Mouse (Mus musculus): Measurements from ENCODE around the gene Ctnnbip1. TPM values are rescaled to one million over a fixed set of nuclear protein-coding genes. Genes with fewer than 3 reads are reported as not detected.

The Ctnnbip1 gene
- total RNA-seq, 4 experiments from 2014 or later: 29.0 to 40.0 (median 33.0) TPM

DNA sequence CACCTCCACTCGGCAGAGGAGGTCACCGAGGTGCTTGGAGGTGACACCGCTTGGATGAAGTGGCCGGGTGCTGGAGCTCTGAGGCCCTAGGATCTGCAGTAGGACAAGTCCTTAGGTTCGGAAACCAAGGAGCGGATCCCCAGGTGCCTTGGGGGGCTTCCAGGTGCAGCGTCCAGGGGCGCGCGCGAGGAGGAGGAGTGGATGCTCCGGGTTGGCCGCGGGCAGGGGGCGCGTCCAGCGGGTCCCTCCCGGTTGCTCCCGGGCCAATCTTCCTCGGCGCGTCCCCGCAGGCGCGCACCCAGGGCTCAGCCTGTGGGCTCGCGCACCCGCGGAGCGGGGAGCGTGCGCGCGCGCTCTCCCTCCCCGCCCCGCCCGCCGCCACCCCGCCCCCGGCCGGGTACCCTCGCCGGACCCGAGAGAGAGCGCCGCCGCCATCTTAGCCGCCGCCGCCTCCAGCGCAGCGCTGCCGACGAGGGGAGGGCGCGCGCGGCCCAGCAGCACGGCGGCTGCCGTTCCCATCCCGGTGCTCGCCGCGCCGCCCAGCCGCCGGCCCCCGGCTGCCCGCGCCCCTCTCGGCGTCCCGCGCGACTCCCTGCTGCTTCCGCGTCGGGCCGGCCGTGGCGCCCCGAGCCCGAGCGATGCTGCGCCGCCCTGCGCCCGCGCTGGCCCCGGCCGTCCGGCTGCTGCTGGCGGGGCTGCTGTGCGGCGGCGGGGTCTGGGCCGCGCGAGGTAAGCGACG, 68.2 kb downstream of the Ctnnbip1 start, which contains the start of gene Clstn1:
TSS of gene Clstn1 (plus strand) at position 425 of the 739 bp plus-strand sequence.
- no peak for DNase-seq (ENCODE audit: low spot score in 2 of 2)

DNA sequence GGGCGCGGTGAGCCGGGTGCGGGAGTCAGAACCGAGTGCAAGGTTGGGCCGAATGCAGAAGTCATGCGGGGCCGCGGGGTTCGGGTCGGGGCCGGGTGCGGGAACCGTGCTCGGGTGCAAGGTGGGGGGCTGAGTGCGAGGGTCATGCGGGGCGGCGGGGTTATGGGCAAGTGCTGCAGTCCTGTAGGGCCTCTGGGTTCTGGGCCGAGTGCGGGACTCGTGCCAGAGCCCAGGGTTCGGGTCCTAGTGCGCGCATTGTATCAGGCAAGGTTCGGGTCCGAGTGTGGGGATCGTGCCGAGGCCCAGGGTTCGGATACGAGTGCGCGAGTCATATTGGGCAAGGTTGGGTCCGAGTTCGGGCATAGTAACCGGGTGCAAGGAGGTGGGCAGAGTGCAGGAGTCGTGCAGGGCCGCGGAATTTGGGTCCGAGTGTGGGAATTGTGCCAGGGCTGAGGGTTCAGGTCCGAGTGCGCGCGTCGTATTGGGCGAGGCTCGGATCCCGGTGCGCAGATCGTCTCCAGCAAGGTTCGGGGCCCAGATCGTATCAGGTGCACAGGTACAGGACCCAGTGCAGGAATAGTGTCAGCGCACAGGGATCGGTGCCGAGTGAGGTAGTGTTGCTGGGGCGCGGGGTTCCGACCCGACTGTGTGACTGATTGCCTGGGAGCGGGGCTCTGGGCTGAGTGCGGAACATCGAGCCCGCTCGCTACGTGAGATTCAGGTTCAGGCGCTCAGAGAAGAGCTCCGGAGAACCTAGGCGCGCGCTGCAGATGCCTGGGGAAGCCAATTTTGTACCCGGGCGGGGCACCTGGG, 69.0 kb downstream of the Ctnnbip1 start:
- DNase-seq (ENCODE audit: low spot score in 2 of 2): no peak

DNA sequence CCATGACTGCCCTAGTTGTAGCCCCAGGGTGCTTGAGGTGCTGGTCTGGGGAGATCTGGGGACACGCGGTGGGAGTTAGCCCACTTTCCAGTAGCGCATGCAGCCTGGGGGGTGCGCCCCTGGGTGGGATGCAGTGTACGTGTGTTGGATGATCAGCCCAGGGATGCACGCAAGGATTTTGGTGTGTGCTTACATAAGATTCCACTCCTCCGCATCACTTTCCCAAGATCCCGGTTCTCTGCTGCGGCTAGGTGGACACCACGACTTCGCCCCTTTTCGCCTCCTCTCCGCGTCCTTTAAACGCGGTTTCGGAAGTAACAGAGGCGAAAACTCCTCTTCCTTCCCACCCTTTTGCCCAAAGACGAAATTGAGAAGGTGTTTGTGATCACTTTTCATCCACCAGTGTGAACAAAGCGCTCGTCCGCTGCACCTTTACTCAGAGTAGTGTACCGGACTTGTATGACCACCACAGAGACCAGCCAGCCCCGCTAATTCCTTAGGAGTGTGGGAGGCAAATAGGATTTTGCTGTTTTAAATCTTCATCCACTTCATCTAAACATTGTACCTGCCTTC, 69.6 kb downstream of the Ctnnbip1 start:
- peak; percentile 59 to 64 for DNase-seq (ENCODE audit: low spot score in 2 of 2)

DNA sequence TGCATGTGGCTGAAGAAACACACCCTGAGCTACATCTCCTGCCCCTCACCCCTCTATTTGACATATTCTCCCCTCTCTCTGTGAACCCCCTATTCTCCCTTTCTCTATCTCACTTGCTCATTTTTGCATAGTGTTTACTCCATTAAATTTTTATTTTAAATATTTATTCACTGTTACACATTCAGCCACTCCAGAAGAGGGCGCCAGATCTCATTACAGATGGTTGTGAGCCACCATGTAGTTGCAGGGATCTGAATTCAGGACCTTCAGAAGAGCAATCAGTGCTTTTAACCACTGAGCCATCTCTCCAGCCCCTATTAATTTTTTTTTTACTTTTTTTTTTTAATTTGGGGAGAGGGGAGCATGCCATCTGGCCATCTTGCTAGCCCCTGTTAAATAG, 72.2 kb downstream of the Ctnnbip1 start:
- no peak for DNase-seq (ENCODE audit: low spot score in 2 of 2)

DNA sequence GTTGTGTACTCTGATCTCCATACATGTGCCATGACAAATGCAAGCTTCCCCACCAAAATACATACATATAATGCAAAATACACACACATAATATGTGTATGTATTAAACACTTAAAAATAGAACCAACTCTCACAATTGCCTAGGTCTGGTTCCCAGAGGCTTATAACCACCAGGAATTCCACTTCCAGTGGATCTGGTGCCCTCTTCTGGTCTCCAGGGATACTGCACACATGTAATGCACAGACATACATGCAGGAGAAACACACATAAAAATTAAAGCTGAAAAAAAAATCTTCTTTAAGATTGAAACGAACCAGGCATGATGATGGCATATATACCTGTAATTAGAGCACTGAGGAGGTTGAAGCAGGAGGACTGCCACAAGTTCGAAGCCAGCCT, 73.5 kb downstream of the Ctnnbip1 start:
- no peak for DNase-seq (ENCODE audit: low spot score in 2 of 2)

DNA sequence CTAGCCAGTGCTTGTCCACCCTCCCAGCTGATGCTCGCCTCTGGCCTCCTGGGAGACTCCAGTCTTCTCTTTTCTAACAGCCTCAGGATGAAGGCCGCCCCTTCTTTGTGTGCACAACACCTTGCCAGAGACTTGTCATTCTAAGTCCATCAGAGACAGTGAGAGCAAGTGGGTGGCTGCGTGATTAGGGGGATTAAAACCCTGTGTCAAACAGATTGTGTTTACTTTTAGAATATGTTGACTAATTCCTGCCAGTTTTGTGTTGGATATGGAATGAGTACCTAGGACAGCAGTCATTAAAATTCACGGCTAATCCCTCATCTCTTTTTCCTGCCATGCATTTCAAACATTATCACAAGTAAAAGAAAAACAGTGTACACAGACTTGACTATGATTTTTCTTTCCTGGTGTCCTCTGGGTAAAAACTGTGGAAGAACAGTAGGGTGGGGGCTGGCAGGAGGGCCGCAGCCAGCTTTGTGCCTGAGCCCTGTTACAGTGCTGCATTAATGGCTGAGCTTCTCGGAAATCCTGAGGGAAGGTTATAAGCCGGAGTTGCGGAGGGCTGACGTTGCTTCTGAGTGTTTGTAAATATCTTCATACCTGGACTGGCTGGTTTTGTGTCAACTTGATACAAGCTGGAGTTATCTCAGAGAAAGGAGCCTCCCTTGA, 77.0 kb downstream of the Ctnnbip1 start:
- no peak for DNase-seq (ENCODE audit: low spot score in 2 of 2)

GRCm38 (mm10) chr4:149597641-149598208, 79.7 kb downstream of the Ctnnbip1 start:
- no peak for DNase-seq (ENCODE audit: low spot score in 2 of 2)

DNA sequence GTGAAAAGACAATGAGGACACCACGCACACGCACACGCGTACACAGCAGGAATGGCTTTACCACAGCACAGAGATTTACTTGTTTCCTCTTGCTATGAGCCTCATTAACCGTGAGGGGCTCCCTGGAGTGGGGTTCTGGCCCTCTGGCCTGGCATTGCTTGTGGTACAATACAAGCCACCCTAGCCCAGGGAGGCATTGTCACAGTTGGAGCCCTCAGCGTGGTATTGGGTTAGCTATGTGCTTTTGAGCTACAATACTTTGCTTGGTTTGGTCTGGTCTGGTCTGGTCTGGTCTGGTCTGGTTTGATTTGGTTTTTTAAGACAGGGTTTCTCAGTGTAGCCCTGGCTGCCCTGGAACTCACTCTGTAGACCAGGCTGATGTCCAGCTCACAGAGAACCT, 81.5 kb downstream of the Ctnnbip1 start:
- DNase-seq (ENCODE audit: low spot score in 2 of 2): no peak

GRCm38 (mm10) chr4:149600130-149600529, 82.1 kb downstream of the Ctnnbip1 start:
- DNase-seq (ENCODE audit: low spot score in 2 of 2): no peak

DNA sequence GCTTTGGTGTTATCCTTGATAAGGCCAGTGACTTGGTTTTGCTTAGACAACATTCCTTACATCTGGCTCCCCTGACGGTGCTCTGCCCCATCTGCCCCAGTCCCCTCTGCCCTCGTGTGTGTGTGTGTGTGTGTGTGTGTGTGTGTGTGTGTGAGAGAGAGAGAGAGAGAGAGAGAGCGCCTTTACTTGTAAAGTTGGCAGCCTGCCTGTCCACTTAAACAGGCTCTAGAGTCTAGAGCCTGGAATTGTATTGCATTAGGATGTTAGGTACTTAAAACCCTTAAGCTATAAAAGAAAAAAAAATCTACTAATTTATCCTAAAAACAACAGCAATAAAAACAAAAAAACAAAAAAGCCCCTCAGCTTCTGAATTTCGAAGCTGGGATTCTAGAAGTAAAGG, 83.4 kb downstream of the Ctnnbip1 start:
- no peak for DNase-seq (ENCODE audit: low spot score in 2 of 2)

DNA sequence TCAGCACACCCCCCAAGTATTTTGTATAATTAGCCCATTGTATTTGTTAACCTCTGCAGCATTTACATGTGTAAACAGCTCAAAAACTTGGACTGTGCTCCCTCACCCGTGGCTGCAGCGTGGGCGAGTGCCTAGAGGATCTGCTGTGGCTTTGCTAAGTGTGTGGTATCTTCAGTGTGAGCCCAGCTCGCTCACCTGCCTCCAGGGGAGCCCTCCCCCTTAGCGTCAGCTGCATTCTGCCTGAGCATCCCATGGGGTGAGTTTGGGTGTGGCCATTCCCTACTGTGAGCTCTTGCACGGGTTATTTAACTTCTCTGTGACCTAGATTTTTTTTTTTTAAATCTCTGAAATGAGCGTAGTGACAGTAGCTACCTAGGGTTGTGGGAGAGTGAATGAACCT, 84.2 kb downstream of the Ctnnbip1 start:
- no peak for DNase-seq (ENCODE audit: low spot score in 2 of 2)

DNA sequence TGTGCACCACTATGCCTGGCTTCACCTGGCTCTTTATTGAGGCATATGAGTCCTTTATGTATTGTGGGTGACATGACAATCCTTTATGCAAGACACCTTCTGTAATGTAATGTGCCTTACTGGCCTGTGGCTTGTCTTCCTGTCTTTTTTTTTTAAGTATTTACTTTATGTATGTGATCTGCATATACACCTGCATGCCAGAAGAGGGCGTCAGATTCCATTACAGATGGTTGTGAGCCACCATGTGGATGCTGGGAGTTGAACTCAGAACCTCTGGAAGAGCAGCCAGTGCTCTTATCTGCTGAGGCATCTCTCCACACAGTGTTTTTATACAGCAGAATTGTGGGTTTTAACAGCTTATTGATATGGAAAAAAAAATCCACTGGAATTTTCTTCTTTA, 85.8 kb downstream of the Ctnnbip1 start:
- no peak for DNase-seq (ENCODE audit: low spot score in 2 of 2)

DNA sequence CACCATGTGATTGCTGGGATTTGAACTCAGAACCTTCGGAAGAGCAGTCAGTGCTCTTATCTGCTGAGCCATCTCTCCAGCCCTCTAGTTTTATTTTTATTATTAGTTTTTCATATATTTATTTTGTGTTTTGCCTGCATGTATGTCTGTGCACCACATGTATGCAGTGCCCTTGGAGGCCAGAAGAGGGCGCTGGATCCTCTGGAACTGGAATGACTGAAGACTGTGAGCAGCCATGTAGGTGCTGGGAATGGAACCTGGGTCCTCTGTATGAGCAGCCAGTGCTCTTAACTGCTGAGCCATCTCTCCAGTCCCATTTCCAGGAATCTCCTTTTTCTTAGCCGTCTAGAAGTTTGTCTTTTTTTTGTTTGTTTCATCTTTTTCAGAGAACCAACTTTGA, 86.5 kb downstream of the Ctnnbip1 start:
- no peak for DNase-seq (ENCODE audit: low spot score in 2 of 2)

DNA sequence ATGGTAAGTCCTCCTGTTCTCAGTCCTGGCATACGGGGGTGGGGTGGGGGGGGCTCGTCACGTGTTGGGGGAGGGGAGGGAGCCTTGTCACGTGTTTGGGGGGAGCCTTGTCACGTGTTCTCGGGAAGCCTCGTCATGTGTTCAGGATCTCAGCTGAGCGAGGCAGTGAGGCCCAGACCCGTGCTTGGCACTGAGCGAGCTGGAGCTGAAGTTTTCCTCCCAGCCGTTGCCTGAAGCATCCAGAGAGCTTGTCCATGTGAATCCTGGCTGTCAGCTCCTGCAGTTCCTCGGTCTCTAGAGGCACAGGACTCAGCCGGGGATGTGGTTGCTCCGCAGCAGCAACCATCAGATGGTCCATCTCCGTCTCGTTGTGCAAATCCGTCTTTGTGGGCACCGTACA, 88.0 kb downstream of the Ctnnbip1 start:
- no peak for DNase-seq (ENCODE audit: low spot score in 2 of 2)

- DNase-seq (ENCODE audit: low spot score in 2 of 2): no peak
These were observed 88.8 kb downstream of the Ctnnbip1 start for GRCm38 (mm10) chr4:149606766-149607358.

GRCm38 (mm10) chr4:149607591-149608308, 89.7 kb downstream of the Ctnnbip1 start:
- DNase-seq (ENCODE audit: low spot score in 2 of 2): no peak

DNA sequence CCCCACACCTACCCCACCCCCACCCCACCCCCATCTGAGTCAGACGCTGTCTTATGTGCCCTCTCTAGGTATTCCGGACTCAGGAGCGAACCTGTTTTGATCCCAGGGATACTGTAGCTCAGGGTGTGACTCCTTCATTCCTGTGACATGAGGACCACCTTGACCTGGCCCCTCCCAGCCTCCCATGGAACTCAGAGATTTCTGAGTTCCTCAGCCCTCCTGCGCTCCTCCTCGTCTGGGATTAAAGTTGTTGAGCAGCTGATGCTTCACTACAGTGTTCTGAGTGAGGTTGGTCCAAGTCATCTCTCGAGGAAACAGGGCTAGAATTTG, 90.2 kb downstream of the Ctnnbip1 start:
- no peak for DNase-seq (ENCODE audit: low spot score in 2 of 2)

DNA sequence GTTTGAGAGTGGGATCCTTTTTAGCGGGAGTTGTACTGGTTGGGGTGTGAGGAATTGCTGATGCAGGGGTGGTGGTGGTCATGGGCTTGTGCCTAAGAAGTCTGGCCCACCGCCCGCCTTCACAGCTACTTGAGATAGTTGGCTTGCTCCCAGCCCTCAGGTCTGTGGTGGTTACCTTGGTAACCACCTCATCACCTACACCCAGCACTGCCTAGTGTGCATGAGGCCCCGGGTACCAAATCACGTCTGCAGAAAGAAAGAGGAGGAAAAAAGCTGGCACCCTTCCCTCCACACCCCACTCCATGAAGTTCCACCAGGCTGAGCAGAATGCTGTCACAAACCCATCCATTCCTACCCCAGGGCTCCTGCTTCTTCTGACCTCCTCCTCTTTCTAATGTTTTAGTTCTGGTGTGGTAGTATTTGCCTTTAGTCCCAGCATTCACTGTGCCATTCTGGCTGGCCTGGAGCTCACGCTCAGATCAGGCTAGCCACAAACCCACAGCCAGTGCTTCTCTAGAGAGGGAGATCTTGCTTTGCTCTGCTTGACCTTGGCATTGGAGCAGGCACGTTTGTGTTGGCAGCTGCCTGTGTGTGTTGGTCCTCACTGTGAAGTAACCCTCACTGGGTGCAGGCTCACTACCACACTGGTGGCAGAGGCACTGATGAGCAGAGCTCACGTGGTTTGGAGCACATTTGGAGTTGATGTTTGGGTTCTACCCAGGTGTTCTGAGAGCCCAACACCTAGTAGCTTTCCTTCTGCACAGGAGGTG, 91.4 kb downstream of the Ctnnbip1 start:
- peak in 1 of 2 experiments; percentile 78 for DNase-seq (ENCODE audit: low spot score in 2 of 2)

GRCm38 (mm10) chr4:149611376-149612044, 93.5 kb downstream of the Ctnnbip1 start:
- no peak for DNase-seq (ENCODE audit: low spot score in 2 of 2)
